Mouse (Mus musculus): ENCODE measurements at regions not wholly inside any gene's neighbourhood (a gene's known extent, or its start where the extent isn't known, plus 50 kb on each side); places are given as distances from the start of the nearest gene placed in this dataset.
A peak's percentile ranks its signal among the peaks of the same experiment; 100 is the strongest.

GRCm38 (mm10) chr3:66592259-66592658, 295.6 kb upstream of the Veph1 start:
- no peak for DNase-seq

- no peak for DNase-seq
Observed at GRCm38 (mm10) chr3:66590775-66591174, 294.1 kb upstream of the Veph1 start.

GRCm38 (mm10) chr3:66589483-66589882, 292.8 kb upstream of the Veph1 start:
- no peak for DNase-seq

GRCm38 (mm10) chr3:66584831-66585230, 288.2 kb upstream of the Veph1 start:
- DNase-seq: no peak

GRCm38 (mm10) chr3:66584101-66584500, 287.5 kb upstream of the Veph1 start:
- DNase-seq: no peak

GRCm38 (mm10) chr3:66576659-66577058, 280.0 kb upstream of the Veph1 start:
- DNase-seq: no peak

GRCm38 (mm10) chr3:66574321-66574720, 277.7 kb upstream of the Veph1 start:
- DNase-seq: no peak

- DNase-seq: no peak
Observed at GRCm38 (mm10) chr3:66572887-66573519, 276.4 kb upstream of the Veph1 start.

GRCm38 (mm10) chr3:66570342-66570741, 273.7 kb upstream of the Veph1 start:
- DNase-seq: peak in 1 of 2 experiments; percentile 18

- DNase-seq: no peak
Observed at GRCm38 (mm10) chr3:66564268-66565245, 267.9 kb upstream of the Veph1 start.

- DNase-seq: no peak
Observed at GRCm38 (mm10) chr3:66563329-66563728, 266.7 kb upstream of the Veph1 start.

- no peak for DNase-seq
Observed at GRCm38 (mm10) chr3:66555538-66555937, 258.9 kb upstream of the Veph1 start.

GRCm38 (mm10) chr3:66550920-66551319, 254.3 kb upstream of the Veph1 start:
- DNase-seq: no peak

- no peak for DNase-seq
Observed at GRCm38 (mm10) chr3:66546576-66546975, 249.9 kb upstream of the Veph1 start.

- DNase-seq: no peak
Observed at GRCm38 (mm10) chr3:66544139-66544933, 247.7 kb upstream of the Veph1 start.

- DNase-seq: no peak
Observed at GRCm38 (mm10) chr3:66542865-66543264, 246.2 kb upstream of the Veph1 start.

GRCm38 (mm10) chr3:66537913-66538312, 241.3 kb upstream of the Veph1 start:
- no peak for DNase-seq

- DNase-seq: no peak
Observed at GRCm38 (mm10) chr3:66537106-66537893, 240.7 kb upstream of the Veph1 start.

- no peak for DNase-seq
Observed at GRCm38 (mm10) chr3:66536673-66537072, 240.0 kb upstream of the Veph1 start.

GRCm38 (mm10) chr3:66535786-66536529, 239.3 kb upstream of the Veph1 start:
- DNase-seq: no peak

GRCm38 (mm10) chr3:66519925-66520324, 223.3 kb upstream of the Veph1 start:
- no peak for DNase-seq

GRCm38 (mm10) chr3:66518289-66518688, 221.7 kb upstream of the Veph1 start:
- DNase-seq: no peak
